Mouse (Mus musculus): ENCODE results near the gene Homer3.

The Homer3 gene

GRCm38 (mm10) chr8:70284421-70284820, 1.8 kb downstream of the Homer3 start:
- DNase-seq (ENCODE audit: low spot score in 2 of 2), result no peak

DNA sequence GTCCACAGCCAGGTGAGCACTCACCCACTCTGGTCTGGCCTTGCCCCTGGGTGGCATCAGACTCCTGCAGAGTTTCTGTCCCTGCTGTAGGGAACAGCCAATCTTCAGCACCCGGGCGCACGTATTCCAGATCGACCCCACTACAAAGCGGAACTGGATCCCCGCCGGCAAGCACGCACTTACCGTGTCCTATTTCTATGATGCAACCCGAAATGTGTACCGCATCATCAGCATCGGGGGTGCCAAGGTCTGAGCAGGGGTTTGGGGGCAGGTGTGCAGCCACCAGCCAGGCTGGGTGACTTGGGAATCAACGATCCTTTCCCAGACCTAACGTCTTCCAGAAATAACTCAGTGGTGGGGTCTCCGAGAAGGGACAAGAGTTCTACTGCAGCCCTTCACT, 2.7 kb downstream of the Homer3 start:
- no peak for DNase-seq (ENCODE audit: low spot score in 2 of 2)

- no peak for DNase-seq (ENCODE audit: low spot score in 2 of 2)
These were observed 4.1 kb downstream of the Homer3 start for GRCm38 (mm10) chr8:70286737-70287136.

DNA sequence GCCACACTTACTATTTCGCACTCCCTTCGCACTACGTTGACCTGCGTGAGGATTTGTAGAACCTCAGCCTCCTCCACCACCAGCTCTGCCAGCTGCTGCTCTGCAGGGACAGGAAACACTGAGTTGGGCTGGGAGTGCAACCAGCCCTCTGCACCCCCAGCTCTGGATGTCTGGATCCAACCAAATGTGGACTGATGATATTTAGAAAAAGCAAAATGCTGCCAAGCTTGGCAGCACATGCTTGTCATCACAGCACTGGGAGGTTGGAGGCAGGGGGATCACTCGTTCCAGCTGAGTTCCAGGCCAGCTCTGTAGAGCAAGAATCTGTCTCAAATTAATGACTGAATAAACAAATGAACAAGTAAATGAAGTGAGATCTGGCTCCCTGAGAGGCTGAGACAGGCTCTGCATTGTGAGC, 11.4 kb downstream of the Homer3 start:
- no peak for DNase-seq (ENCODE audit: low spot score in 2 of 2)

GRCm38 (mm10) chr8:70300881-70301280, 18.3 kb downstream of the Homer3 start:
- no peak for DNase-seq (ENCODE audit: low spot score in 2 of 2)

DNA sequence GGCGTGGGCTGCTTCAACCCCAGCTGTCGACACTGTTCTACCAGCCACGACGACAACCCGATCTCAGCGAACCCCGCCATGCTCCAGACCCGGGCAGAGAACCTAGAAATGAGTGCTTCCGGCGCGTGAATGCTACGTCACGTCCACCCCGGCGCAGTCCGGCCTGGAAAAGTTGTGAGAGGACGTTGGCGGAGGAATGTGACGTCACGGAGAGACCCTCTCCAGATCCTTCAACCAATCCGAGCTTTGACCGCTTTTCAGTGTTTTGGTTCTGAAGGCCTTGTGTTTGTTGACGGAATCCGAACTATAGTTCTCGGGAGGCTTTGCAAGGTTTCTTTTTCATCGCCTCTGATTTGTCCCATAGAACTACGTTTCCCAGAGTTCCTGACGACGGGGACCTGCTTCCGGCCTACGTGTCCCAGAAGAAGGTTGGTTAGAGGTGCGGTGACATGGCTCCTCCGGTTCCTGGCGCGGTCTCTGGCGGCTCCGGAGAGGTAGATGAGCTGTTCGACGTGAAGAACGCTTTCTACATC, 19.8 kb downstream of the Homer3 start, which contains the start of the genes Ddx49 and Cope:
Gene Ddx49 (minus strand): TSS at position 132 of the 533 bp plus-strand sequence.
Gene Cope (plus strand): TSS at position 161 of the 533 bp plus-strand sequence.
- DNase-seq (ENCODE audit: low spot score in 2 of 2), result peak; percentile 93 to 95

- DNase-seq (ENCODE audit: low spot score in 2 of 2), result no peak
These were observed 20.3 kb downstream of the Homer3 start for GRCm38 (mm10) chr8:70302901-70303300.

DNA sequence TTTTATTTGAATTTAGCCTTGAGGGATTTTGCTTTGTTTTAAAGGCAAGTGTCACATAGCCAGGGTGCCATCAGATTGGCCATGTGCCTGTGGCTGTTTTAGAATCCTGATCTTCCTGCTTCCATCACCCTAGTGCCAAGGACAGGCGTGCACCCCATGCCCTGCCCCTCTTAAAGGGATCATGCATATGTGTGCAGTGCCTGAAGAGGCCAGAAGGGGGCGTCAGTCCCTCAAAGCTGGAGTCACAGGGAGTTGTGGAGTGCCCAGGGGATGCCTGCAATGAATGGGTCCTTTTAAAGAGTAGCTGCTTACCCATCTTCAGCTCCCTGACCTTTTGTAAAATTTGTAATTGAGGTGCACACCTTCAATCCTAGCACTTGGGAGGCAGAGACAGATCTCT, 26.7 kb downstream of the Homer3 start:
- DNase-seq (ENCODE audit: low spot score in 2 of 2), result no peak

DNA sequence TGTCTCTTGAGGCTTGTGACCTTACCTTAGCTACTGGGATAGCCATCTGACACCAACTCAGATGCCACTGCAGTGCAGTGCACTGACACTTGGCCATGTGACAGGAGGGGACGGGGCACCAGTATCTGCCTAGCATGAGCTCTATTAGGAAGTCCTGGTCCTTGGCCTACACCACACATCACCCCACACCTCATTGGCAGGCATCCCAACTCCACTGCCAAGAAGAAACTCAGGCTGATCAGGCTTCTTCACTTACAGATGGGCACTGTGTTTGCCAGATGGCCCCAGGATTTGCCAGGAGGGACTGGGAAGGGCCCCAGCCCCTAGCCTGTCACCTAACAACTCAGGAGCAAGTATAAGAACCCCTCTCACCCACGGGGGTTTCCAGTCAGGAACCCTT, 30.8 kb downstream of the Homer3 start:
- no peak for DNase-seq (ENCODE audit: low spot score in 2 of 2)

DNA sequence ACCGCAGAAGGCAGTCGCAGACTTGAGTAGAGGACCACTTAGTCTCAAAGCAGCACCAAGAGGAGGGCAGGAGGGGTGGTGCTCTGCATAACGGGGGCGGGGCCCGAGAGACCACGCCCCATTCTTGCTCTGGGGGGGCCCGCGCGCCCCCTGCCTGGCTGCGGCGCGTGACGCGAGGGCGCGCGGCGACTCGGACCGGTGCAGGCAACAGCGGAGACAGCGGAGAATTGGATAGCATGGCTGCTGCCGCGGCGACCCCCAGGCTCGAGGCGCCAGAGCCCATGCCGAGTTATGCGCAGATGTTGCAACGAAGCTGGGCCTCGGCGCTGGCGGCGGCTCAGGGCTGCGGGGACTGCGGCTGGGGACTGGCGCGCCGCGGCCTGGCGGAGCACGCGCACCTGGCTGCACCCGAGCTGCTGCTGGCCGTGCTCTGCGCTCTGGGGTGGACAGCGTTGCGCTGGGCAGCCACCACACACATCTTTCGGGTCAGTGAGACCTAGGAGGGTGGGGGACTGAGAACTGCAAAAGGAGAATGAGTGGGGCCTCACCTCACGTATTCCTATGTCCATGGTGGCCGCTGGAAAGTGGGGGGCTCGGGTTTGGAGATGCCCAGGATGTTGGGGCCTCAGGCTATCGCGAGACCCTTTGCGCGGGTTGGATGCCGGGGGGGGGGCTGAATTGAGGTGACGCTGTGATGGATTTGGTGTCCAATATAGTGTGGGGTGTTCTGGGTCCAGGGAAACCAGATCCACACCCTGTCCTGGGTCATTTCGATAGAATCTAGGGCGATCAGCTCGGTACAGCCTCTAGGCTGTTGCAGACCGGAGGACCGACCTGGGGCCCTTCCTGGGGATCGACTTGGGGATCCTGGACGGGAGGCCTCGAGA, 33.2 kb downstream of the Homer3 start, which contains the start of gene Cers1:
Gene Cers1 (plus strand): TSS at position 152 of the 887 bp plus-strand sequence.
- DNase-seq (ENCODE audit: low spot score in 2 of 2), result peak in 1 of 2 experiments; percentile 45

GRCm38 (mm10) chr8:70316511-70317504, 34.2 kb downstream of the Homer3 start:
- no peak for DNase-seq (ENCODE audit: low spot score in 2 of 2)

GRCm38 (mm10) chr8:70317872-70318271, 35.2 kb downstream of the Homer3 start:
- no peak for DNase-seq (ENCODE audit: low spot score in 2 of 2)

GRCm38 (mm10) chr8:70323716-70324115, 41.1 kb downstream of the Homer3 start:
- no peak for DNase-seq (ENCODE audit: low spot score in 2 of 2)

GRCm38 (mm10) chr8:70327512-70327911, 44.9 kb downstream of the Homer3 start:
- DNase-seq (ENCODE audit: low spot score in 2 of 2), result no peak

- no peak for DNase-seq (ENCODE audit: low spot score in 2 of 2)
These were observed 46.7 kb downstream of the Homer3 start, which contains the start of gene Gdf1 for GRCm38 (mm10) chr8:70329124-70329834. Gene Gdf1 (plus strand): TSS chr8:70329817.

- DNase-seq (ENCODE audit: low spot score in 2 of 2), result no peak
These were observed 47.5 kb downstream of the Homer3 start for GRCm38 (mm10) chr8:70329835-70330740.

DNA sequence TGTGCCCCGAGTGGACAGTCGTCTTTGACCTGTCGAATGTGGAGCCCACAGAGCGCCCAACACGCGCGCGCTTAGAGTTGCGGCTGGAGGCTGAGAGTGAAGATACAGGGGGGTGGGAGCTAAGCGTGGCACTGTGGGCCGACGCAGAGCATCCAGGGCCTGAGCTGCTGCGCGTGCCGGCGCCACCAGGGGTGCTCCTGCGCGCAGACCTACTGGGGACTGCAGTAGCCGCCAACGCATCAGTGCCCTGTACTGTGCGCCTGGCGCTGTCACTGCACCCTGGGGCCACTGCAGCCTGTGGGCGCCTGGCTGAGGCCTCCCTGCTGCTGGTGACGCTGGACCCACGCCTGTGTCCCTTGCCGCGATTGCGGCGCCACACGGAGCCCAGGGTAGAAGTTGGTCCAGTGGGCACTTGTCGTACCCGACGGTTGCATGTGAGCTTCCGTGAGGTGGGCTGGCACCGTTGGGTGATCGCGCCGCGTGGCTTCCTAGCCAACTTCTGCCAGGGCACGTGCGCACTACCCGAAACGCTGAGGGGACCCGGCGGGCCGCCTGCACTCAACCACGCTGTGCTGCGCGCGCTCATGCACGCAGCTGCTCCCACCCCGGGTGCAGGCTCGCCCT, 48.2 kb downstream of the Homer3 start:
- no peak for DNase-seq (ENCODE audit: low spot score in 2 of 2)

GRCm38 (mm10) chr8:70331526-70331925, 48.9 kb downstream of the Homer3 start:
- no peak for DNase-seq (ENCODE audit: low spot score in 2 of 2)

GRCm38 (mm10) chr8:70332070-70332877, 49.6 kb downstream of the Homer3 start:
- peak in 1 of 2 experiments; percentile 42 for DNase-seq (ENCODE audit: low spot score in 2 of 2)
